Mouse (Mus musculus) erythroblast, embryonic 14.5 days (primary cell): ENCODE data around the gene Lgmn.

ENCODE experiments used
- GATA1 ChIP-seq: IDR thresholded peaks from 2 replicates; pipeline ENCODE4 v1.6.1; 2012; ENCODE audit warnings: low read length, inconsistent platforms, mixed read lengths
- TAL1 ChIP-seq: IDR thresholded peaks from 3 replicates; pipeline ENCODE4 v1.6.1; 2012; ENCODE audit warnings: low read length, inconsistent platforms, mixed read lengths

- TF ChIP-seq GATA1 (no peak), TAL1 (no peak)
These were observed 1.7 kb downstream of the Lgmn start for GRCm38 (mm10) chr12:102437952-102438351.
